Mouse (Mus musculus) heart, postnatal 0 days (tissue): ENCODE measurements around the gene Trir.

Experiments used
- CTCF ChIP-seq: IDR thresholded peaks from 2 replicates; pipeline ENCODE4 v1.5.1; 2016; ENCODE audit warnings: antibody characterized with exemption, control low read depth, low read depth
- EP300 ChIP-seq: IDR thresholded peaks from 2 replicates; pipeline ENCODE4 v1.6.1; 2016; ENCODE audit warnings: antibody characterized with exemption, low read depth

DNA sequence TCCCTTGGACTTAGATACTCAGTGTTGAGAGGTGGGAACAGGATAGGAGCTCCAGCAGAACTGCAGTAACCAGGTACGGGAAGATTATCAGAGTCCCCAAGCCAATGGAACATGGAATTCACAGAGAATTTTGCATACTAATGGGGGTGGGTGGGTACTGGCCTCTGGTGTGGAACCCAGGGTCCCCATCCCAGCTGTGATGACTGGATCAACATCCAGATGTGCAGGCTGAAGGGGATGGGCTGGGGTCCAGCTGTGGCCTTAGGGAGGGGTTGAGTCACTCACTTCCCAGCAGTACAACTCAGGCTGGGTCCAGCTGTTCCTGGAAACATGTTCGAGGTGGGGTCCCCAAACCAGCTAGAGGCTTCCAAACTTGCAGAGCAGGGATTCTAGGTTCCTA, 38.7 kb upstream of the Trir start:
- no peak for TF ChIP-seq CTCF
- TF ChIP-seq EP300: no peak
